Mouse (Mus musculus) layer of hippocampus, postnatal 36 days (tissue): ENCODE results near the gene Hnrnpll. TPM values are rescaled to one million over a fixed set of nuclear protein-coding genes. Genes with fewer than 3 reads are reported as not detected.
A peak's percentile ranks its signal among the peaks of the same experiment; 100 is the strongest.

Source experiments
- DNase-seq, 2 experiments: peaks; one replicate each; pipeline ENCODE4 v3.0.0; 2022
- total RNA-seq, 2 experiments: library from RNA; stranded (reverse); gene quantifications; 2 replicates each; pipeline ENCODE4 v1.2.3; 2021

Gene Hnrnpll
- 10 to 100 TPM; 62.3 to 66.0 TPM for total RNA-seq

DNA sequence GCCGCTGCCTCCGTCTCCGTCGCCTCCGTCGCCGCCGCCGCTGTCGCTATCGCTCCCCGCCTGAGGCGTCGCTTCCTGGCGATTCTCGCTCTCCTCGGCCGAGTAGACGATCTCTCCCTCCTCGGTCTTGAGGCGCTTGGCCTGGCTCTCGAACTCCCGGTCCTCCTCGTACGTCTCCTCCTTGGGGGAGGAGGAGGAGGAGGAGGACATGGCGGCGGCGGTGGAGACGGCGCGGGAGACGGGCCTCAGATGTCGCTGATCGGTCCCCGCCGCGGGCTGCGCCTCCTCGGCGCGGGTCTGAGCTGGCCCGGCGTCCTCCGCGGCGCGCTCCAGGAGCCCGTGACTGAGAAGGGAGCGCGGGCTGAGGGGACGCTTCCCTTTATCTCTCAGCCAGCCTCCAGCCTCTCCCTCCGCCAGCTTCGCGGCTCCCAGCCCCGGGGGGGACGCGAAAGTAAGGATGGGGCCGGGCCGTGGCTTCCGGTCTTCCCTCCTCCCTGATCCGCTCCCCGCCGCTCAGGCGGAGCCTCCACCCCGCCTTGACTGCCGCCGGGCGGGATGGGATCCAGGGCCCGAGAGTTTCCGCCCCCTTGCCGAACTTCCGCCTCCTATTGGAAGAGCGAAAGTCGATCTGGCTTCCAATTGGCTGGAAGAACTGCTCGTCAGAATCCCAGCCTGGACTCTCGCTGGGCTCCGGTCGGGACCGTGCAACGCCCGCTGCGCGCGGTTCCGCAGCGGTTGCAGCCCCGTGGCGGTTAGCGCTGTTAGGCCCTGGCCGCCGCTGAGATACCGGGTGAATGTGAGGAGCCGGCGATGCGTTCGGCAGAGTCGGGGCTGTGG lies at the start of gene Hnrnpll:
Gene Hnrnpll (minus strand): TSS at position 552 of the 837 bp plus-strand sequence.
- DNase-seq, result peak; percentile 99

DNA sequence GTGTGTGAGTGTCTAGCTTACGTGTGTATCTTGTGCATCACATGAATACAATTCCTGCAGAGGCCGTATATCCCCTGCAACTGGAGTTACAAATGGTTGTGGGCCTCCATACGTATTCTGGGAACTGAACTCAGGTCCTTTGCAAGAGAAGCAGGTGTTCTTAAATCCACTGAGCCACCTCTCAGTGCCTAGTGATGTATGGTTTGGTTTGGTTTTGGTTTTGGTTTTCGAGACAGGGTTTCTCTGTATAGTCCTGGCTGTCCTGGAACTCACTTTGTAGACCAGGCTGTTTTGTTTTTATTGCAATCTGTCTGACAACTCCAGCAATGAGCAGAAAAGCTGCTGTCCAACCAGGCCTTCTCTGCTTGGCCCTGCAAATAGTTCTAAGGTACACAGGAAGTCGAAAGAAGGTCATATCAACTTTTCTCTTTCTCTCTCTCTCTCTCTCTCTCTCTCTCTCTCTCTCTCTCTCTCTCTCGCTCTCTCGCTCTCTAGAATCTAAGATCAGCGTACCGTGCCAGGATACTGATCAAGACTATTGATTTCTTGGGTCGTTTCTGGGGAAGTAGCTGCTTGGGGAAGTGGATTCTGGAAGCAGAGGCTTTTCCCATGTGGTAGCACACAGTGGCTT lies 43.3 kb upstream of the Hnrnpll start:
- no peak for DNase-seq

DNA sequence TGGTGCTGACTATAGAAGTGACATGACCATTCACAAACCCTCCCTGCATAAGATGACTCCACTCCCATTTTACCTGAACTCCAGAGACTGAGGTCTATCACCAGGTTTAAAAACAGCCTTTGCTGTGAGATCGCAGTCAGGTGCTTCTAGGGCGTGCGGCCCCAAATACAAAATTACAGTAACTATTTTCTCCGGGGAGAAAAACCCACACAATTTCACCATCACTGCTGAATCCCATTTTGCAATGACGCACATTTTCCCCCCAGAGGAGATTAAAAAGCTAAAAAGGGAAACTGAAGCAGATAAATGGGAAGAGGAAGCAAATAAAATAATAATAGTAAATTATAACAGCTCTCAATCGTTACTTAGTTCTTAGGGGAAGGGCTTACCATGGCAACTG lies 37.7 kb upstream of the Hnrnpll start:
- no peak for DNase-seq

DNA sequence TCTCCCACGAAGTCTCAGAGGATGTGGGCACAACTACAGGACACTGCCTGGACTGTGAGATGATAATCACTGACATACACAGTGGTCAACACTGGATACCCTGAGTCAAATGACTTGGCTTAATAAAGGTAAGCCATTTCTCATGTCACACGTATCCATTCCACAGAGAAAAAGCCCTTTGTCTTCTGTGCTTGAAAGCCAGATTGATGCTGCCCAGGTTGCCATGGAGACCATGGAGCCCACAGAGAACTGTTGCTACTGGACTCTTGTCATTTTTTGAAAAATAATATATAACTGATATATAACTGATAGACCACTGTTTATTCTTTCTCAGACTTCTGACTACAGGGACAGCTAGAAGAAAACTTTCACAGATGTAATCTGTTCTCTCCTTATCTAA lies 35.1 kb upstream of the Hnrnpll start:
- DNase-seq, result no peak

DNA sequence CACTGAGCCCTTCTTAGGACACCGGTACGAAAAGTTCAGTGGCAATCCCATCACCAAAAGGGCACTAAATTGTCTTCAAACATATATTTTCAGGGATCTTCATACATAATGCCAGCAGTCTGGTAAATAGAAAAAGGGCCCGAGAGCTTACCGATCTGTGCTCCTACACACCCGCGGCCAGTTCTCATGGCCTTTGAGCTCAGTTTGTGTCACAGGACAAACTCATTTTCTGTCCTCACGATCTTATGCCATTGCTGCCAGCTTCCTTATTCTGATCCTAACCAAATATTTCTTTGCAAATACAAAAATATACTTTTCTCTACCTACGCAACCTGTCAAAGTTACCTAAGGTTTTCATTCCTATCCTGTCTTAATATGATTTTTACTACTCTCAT lies 34.6 kb upstream of the Hnrnpll start:
- no peak for DNase-seq

DNA sequence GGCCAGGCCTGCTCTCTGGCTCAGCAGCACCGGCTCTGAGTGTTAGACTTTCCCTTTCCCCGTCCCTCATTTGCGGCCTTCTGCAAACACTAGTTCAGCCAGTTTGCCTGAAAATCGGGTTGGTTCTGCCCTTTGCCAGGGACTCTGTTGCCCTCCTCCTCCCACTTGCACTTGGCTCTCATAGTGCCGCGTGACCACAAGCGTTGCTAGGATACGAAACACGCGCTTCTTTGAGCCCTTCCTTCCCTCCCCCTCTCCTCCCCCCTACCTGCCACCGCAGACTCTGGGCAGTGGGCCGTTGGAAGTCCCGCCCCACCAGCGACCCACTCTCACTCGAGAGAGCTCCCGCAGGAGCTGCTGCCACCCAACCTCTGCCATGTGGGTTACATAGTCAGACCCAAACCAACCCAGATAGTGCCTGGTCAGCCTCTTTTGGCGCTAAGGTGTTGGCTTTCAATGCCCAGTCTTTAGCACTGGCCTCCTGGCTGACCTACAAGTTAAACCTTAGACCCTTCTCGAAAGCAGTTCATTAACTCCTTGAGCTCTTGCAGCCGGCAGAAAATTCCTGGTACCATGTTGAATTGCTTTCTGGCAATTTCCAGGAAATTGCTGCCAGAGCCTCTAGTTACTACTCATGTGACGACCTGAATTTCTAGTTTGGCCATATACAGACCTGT lies 34.0 kb upstream of the Hnrnpll start:
- peak; percentile 39 to 60 for DNase-seq

DNA sequence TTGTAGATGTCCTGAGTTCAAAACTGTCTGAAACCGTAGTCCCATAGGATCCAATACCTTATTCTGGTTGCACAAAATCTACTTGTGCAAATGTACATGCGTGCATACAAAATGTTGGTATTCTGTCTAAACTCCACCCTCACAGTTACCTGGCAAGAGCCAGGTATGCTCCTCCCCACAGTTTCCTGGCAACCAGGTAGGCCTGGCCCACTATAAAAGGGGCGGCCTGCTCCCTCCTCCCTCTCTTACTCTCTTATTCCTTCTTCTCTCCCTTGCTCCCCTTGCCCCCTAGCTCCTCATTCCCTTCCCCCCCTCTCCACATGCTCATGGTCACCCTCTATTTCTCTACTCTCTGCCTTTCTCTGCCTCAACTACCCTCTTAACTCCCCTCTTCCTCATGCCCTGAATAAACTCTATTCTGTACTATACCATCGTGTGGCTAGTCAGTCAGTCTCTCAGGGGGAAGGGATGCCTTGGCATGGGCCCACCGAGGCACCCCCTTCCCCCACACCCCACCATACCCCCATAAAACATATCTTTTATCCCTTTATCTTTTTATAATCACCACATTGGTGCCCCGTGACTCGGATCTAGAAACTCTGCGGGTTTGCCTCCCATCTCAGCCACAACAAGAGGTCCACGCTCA lies 33.2 kb upstream of the Hnrnpll start:
- no peak for DNase-seq

DNA sequence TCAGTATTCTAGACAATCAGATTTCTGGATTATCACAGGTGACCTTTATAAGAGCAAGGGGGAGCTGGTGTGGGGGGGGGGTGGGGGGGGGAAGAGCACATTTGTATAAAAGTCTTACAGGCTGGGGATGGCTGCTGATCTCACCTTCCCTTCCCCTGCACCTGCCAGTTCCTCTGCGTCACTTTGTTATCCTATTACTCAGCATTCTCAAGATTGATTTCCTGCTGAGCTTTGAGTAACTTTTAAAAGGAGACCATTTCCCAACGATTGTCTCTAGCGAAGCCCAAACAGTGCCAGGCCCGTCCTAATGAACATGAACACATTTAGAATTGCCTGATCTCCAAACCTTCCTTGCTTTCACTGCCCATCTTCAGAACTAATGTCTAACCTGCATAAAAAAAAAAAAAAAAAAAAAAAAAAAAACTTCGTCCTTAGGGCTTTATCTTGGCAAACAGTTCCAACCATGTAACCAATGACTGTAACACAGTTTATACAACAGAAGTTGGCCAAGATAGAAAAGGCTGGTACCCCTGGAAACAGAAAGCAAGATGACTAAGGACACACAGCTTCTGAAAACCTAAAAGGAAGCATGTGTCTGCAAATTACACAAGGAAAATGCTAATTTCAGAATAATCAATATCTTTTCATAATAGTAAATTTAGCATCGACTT lies 29.9 kb upstream of the Hnrnpll start:
- DNase-seq, result no peak

DNA sequence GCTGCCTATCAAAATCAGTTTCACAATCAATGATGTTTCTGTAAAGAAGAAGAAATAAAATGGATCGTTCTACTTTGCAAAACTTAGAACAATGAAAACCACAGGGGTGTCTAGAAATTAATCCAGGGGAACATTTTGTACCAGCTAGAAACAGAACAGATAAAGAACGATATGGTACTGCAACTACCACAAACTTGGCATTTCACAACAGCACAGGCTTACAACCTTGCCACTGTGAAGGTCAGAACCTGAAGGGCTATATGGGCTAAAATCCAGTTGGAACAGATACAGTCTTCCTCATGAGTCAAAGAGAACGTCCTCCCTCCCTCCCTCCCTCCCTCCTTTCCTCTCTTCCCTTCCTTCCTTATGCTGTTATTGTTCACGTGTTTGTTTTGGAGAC lies 28.4 kb upstream of the Hnrnpll start:
- no peak for DNase-seq

DNA sequence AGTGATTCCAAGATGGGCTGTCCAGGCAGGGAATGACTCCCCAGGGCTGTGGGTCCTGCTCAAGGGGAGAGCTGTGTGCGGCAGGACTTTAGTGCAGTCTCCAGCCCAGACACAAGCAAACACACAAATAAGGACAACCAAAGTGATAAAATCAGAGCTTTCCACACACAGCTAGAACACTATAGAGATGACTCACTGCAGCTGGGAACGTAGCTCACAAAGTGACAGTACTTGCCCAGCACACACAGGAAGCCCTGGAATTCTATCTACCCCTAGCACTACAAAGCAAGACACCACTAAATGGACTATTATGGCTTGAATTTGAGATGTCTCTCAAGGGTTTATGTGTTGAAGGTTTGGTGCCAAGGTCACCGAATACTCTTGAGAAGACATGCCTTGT lies 26.0 kb upstream of the Hnrnpll start:
- no peak for DNase-seq

DNA sequence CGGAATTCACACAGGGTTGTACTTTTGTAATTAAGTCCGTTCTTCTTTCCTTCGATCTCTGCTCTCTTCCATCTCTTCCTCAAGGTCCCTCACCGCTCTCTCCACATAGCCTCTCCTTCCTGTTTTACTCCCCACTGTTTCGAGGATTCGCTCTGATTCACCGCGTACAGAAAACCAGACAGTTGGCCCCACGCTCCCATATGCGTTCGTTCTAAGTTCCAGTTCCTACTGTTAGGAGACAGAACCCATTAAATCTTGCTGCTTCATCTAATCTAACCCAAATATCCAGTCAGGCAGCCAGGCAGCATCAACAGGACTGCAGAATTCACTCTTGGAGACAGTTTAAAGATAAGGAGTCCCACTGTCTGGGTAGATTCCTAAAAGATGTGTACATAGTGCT lies 24.5 kb upstream of the Hnrnpll start:
- peak in 1 of 2 experiments; percentile 20 for DNase-seq

DNA sequence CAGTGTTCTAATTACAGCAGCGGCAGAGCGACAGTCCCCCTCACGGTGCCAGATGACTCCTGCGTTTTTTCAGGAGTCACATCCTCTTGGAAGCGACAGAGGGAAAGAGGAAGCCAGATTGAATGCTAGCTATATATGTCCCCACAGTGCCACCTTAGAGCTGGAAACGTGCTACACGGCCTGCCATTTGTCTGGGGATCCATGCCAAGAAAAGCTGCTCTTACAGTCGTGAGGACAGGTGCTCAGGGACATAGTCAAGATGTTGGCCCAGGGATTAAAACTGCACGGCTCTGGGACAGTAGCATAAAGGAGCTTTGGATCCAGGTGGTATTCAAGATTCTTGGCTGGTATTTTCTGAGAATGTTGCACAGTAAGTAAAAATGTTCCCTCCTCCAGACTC lies 22.3 kb upstream of the Hnrnpll start:
- DNase-seq, result peak; percentile 31 to 37

DNA sequence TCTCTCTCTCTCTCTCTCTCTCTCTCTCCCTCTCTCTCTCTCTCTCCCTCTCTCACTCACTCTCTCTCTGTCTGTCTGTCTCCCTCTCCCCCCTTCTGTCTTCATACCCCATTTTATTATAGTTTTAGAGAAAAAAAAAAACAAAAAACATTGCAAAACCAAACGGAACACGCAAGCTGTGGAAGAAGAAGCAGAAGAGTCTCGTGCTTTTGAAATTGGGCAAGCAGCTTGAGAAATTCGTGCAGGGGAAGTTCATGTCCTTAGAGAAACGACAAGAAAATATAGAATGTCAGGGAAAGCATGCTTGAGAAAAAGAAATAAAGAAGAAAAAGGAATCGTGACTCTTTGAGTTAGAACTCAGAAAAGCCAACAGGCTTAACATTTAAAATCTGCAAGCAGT lies 21.1 kb upstream of the Hnrnpll start:
- DNase-seq, result no peak

DNA sequence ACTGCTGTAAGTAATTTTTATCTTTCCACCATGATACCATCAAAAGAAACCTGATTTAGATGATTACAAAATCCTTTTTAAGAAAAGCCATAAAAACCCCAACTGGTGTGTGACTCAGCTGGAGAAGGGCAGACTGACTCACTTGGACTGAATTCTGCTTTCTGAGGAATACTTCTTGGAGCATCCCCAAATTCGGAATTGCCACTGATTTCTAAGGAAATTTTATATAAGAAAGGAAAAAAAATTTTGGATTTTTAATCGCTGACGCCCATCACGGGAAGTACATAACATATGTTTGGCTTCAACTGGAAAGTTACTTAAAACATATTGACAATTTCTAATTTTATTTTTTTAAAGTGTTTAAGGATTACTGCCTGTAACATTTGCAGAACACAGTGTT lies 16.6 kb upstream of the Hnrnpll start:
- no peak for DNase-seq

DNA sequence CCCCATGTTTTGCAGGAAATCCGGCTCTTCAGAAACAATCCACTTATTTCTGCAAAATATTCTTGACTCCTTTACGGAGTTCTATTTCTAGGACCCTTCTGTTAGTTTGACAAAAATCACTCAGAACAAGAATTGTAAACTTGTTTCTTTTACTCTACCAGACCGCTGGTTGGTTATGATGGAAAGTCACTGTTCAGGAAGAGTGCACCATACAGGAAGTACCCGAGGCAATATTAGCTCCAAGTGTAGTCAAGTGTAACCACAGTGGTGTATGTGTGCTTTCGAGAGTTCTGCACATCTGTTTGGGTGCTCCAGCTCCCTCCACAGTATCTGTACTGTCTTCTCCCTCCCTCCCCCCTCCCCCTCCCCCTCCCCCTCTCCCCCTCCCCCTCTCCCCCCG lies 5.1 kb upstream of the Hnrnpll start:
- no peak for DNase-seq

DNA sequence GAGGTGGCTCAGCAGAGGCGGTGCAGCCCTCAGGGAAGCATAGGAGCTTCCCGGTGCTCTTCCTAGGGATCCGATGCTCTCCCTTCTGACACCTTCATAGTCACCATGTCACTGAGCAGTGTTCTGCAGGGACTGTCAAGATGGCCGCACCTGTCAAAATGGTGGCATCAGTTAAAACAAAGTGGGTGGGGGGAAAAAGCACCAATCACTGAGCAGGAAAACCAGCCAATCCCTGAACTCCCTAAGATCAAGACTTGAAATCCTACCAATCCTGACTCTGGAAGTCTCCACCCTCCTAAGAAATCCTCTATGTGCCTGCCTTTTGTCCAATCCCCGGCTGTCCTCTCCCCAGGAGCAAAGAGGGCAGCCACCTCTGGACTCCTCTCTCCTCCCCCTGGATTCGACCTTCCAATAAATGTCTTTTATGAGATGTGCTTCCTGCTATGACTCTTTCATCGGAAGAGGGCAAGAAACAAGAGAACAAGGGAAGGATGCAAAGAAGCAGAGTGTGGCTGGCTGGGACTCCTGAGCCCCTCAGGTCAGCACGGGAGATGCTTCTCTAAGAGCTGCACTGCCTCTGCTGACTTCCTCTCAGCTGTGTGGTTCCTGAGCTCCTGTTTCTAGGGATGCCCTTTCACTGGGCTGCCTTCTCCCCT lies 1.8 kb upstream of the Hnrnpll start:
- DNase-seq, result no peak

DNA sequence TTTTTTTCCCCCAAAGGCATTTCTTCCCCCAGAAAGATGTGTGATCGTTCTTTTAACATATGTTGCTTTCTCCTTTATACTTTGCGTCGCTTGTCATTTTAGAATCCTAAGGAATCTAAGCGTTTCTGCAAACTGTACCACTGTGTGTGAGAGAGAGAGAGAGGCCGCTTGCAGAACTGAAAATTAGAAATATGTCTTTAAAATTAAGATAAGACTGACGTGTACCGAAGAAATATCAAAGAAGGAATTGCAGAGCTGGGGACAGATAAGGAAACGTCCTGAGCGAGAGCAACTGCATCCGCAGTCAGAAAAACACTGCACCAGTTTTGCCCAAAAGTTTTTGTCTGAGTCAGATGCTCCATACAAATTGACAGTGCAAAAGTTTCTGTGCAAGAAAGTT lies 1.3 kb upstream of the Hnrnpll start:
- DNase-seq, result no peak

DNA sequence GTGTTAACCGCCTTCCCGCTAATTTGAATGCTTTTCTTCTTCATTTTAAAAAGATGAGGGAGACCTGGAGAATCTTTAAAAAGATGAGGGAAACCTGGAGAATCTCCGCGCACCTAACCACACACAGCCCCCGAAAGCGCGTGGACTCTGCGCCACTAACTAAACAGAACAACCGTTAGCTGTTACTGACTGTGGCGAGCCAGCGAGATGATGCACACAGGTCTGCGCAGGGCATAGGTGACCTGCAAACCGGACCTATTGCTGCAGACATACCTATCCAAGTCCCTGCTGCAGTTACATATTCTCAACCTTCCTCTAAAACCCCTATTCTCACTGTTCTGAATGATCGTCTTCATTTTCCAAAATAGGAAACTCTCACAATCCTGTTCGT lies 481 bp upstream of the Hnrnpll start:
- DNase-seq, result no peak

DNA sequence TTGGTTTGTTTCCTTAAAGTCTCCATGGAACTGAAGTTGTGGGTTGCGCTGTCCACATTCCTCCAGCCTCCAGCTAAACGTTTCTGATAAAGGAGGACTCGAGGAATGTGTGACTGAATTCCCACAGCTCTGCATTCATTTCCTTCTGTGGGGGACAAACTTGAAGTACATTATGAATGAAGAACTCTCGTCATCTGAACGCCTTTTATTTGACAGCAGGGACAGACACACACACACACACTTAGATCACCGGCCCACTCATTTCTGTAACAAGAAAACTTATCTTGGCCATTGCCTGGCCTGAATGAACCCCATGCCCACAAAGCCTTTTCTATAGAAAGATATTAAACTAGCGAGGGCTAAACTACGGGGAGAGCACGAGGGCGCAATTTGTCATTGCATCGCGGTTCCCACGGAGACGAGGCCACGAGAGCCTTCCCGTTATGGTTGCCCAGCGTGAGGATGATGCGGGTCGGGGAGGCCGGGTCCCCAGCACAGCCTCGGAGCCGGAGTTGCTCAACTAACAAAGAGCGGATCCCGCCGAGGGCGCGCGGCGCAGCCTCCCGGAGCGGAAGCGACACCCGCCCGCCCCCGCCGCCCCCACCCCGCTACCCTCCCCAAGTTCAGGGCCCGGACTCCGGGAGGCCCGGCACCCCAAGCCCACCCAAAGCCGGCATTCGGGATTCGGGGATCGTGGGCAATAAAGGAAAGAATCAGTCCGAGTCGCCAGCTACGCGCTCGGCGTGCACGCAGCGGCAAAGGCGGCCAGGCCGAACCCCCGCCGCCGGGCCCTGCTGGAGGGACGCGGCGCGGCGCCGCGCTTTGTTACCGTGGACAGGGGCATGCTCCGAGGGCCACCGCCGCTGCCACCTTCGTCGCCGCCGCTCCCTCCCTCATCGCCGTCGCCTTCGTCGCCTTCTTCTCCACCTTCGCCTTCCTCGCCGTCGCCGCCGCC lies 1.0 kb downstream of the Hnrnpll start:
- DNase-seq, result peak; percentile 36 to 37

DNA sequence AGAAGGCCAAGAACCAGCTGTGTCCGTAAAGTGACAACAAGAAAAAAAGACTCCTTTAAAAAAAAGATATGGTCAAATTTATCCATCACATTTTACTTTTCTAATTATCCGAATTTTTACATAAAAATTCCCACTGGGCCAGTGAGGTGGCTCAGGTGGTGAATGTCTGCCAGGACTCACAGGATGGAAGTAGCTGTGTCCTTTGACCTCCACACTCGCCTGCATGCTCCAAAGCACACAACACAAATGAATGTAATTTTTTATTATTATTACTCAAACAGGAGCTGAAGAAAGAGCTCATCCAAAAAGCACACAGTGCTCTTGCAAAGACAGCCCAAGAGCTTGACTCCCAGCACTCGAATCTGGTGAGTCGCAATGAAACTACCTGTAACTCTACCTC lies 2.0 kb downstream of the Hnrnpll start:
- DNase-seq, result no peak

DNA sequence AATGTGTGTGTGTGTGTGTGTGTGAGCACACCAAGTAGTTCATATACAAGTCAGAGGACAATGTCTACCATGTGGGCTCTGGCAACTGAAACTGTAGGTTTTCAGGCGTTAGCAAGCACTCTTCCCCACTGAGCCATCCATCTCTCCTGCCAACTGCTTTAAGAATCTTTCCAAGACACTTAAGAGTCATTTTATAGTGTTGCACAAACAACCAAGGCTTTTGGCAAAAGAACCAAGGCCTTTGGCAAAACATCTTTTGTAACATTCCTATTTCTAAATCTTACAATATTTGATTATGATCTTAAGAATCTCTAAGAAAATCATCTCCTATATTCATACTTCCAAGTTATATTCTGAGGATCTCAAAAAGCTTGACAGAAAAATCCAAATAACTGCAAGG lies 2.4 kb downstream of the Hnrnpll start:
- DNase-seq, result no peak
